Mouse (Mus musculus): ENCODE data around the gene Focad. TPM values are rescaled to one million over a fixed set of nuclear protein-coding genes. Genes with fewer than 3 reads are reported as not detected.

Gene Focad
- polyA plus RNA-seq, 1 experiment, result 6.8 TPM

DNA sequence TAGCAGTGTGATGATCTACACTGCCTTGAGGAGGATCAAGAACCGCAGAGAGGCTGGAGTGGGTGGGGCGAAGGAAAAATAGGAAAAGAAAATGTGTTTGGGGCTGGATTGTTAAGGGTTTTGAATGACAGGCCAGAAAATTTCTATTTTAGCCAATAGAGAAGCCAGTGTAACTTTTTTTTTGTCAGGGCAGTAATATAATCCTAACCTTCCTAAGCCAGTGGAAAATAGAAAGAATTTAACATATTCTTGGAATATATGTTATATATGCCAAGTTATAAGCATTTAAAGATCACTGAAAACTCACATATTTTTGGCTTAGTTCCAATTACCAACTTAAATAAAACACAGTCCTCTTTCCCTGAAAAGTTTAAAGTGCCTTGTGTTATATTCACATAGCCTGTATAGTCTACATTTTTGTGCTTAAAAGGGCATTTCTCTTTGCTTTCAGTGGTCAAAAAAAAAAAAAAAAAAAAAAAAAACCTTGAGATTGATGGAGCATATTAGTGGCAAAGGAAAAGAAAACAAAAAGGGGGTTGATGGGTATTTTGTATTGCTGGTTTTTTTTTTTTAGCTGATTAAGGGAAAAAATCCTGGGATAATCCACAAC is 333.3 kb downstream of the Focad start:
- 92% methylated on average over 2 of the region's 2 CpGs for WGBS
- H3K27ac ChIP-seq (ENCODE audit: insufficient read depth, low read depth, low read length), result no peak overlapping the region
- H3K4me1 ChIP-seq (ENCODE audit: control insufficient read depth, insufficient read depth, low read length), result no peaks in the 10 kb centered on the region
- no peak overlapping the region for H3K4me3 ChIP-seq (ENCODE audit: insufficient read depth, low read depth, low read length)
- no peaks in the 10 kb centered on the region for H3K36me3 ChIP-seq (ENCODE audit: control insufficient read depth, insufficient read depth, low read length)
- no peak for DNase-seq
- no peaks in the 10 kb centered on the region for H3K27me3 ChIP-seq (replicated peaks; ENCODE audit: control insufficient read depth, insufficient read depth, low read length)
- TF ChIP-seq CTCF (conservative IDR thresholded peaks at IDR 0.05; ENCODE audit: insufficient read depth, insufficient read length, low read depth, low read length) (no peak), POLR2A (IDR thresholded peaks at IDR 0.05; ENCODE audit: low read depth, low read length) (no peak)

DNA sequence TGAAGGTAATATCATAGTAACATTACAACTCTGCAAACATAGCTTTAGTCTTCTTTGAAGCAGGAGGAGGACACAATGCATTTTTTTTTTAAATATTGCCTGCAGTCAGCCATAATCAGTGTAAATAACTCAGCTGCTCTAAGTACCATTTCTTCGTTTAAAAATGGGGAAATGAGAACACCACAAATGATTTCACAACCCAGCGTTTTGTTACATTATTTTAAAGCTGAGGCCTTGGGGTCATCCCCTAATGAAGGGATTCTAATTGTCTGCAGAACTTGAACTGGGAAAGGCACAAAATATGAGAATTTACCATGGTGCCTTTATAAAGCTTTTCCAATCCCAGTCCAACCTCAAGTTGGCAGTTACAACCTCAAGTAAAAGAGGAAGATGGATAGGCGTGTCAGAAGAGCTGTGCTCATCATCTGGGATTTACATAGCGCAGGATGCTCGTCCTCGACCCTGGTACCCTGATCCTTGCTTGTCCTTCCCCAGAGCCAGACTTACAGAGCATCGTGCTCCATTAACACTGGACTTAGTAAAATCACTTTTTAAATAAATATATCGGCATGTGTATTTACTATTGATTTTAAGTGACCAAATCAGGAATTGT is 338.1 kb downstream of the Focad start:
- H3K36me3 ChIP-seq (ENCODE audit: control insufficient read depth, insufficient read depth, low read length), result no peaks in the 10 kb centered on the region
- H3K4me1 ChIP-seq (ENCODE audit: control insufficient read depth, insufficient read depth, low read length), result no peaks in the 10 kb centered on the region
- no peak overlapping the region for H3K4me3 ChIP-seq (ENCODE audit: insufficient read depth, low read depth, low read length)
- H3K27ac ChIP-seq (ENCODE audit: insufficient read depth, low read depth, low read length), result no peak overlapping the region
- TF ChIP-seq POLR2A (IDR thresholded peaks at IDR 0.05; ENCODE audit: low read depth, low read length) (no peak), CTCF (conservative IDR thresholded peaks at IDR 0.05; ENCODE audit: insufficient read depth, insufficient read length, low read depth, low read length) (no peak)
- no peak for DNase-seq
- WGBS, result 87% methylated on average over 8 of the region's 8 CpGs
- no peaks in the 10 kb centered on the region for H3K27me3 ChIP-seq (replicated peaks; ENCODE audit: control insufficient read depth, insufficient read depth, low read length)

DNA sequence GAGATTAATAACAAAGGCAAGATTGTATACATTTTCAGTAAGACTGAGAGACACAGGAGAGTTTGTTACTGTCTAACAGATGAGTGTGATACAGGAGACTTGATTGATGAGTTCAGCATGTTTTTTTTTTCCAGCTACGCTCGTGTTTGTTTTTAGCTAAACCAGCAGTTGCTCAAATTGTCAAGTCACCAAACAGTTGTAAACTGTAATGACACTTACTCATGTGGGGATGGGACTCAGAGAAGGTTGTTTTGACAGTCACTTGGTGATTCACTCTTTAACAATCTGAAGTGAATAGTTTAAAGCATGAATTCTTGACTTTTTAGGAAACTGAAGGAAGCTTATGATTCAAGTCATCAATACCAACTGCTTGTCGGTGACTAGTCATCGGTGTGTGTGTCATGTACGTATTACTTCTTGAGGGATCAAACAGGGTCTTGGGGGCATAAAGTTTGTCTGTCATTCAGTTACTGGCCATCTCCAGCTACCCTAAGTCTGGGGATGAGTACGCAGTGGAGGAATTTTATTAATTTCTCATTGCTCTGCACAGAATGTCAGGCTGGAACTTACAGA is 342.2 kb downstream of the Focad start:
- no peak overlapping the region for H3K4me3 ChIP-seq (ENCODE audit: insufficient read depth, low read depth, low read length)
- no peaks in the 10 kb centered on the region for H3K36me3 ChIP-seq (ENCODE audit: control insufficient read depth, insufficient read depth, low read length)
- no peaks in the 10 kb centered on the region for H3K27me3 ChIP-seq (replicated peaks; ENCODE audit: control insufficient read depth, insufficient read depth, low read length)
- no peak for TF ChIP-seq CTCF (conservative IDR thresholded peaks at IDR 0.05; ENCODE audit: insufficient read depth, insufficient read length, low read depth, low read length)
- no peak for TF ChIP-seq POLR2A (IDR thresholded peaks at IDR 0.05; ENCODE audit: low read depth, low read length)
- WGBS, result 82% methylated on average over 6 of the region's 6 CpGs
- no peak overlapping the region for H3K27ac ChIP-seq (ENCODE audit: insufficient read depth, low read depth, low read length)
- DNase-seq, result no peak
- no peaks in the 10 kb centered on the region for H3K4me1 ChIP-seq (ENCODE audit: control insufficient read depth, insufficient read depth, low read length)

DNA sequence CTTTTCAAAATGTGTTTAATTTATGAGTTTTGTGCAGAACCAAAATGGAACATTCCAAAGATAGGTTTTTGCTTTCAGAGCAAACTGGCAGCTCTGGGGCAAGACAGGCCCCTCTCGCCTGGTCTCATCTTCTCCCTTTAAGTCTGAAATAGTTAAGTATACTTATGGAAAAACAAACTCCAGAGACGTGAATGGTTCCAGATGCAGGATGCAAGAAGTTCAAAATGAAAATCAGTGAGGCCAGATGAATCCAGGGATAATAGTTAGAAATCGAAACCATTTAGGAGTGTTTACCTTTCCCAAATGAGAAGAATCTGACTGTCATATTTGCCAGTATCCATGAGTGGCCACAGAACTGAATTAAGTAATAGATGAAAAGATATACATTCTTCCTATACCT is 342.7 kb downstream of the Focad start:
- DNase-seq, result no peak
- no peaks in the 10 kb centered on the region for H3K36me3 ChIP-seq (ENCODE audit: control insufficient read depth, insufficient read depth, low read length)
- no peaks in the 10 kb centered on the region for H3K4me1 ChIP-seq (ENCODE audit: control insufficient read depth, insufficient read depth, low read length)
- no peak overlapping the region for H3K4me3 ChIP-seq (ENCODE audit: insufficient read depth, low read depth, low read length)
- no peaks in the 10 kb centered on the region for H3K27me3 ChIP-seq (replicated peaks; ENCODE audit: control insufficient read depth, insufficient read depth, low read length)
- WGBS, result 81% methylated on average over 3 of the region's 3 CpGs
- TF ChIP-seq CTCF (conservative IDR thresholded peaks at IDR 0.05; ENCODE audit: insufficient read depth, insufficient read length, low read depth, low read length), result no peak
- no peak for TF ChIP-seq POLR2A (IDR thresholded peaks at IDR 0.05; ENCODE audit: low read depth, low read length)
- no peak overlapping the region for H3K27ac ChIP-seq (ENCODE audit: insufficient read depth, low read depth, low read length)

DNA sequence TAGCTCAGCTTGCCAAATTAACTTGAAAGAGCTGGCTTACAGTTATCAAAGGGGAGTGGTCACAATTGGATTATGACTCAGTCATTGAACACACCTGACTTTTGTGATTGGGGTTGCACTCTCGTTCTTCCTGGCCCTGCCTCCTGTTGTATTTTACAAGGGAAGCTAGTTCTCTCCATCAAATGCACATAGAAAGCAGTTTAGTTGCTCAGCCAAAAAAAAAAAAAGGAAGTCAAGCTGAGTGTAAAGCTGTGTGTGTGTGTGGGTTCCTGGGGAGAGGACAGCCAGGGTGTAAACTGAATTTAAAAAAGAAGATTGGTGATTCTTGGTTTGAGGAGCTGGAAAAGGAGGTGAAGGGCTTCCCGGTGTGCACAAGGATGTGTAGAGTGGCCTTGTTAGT is 343.5 kb downstream of the Focad start:
- H3K27ac ChIP-seq (ENCODE audit: insufficient read depth, low read depth, low read length), result peak overlapping the region; percentile 36
- H3K27me3 ChIP-seq (replicated peaks; ENCODE audit: control insufficient read depth, insufficient read depth, low read length), result no peaks in the 10 kb centered on the region
- no peaks in the 10 kb centered on the region for H3K4me1 ChIP-seq (ENCODE audit: control insufficient read depth, insufficient read depth, low read length)
- no peak for DNase-seq
- no peaks in the 10 kb centered on the region for H3K36me3 ChIP-seq (ENCODE audit: control insufficient read depth, insufficient read depth, low read length)
- TF ChIP-seq CTCF (conservative IDR thresholded peaks at IDR 0.05; ENCODE audit: insufficient read depth, insufficient read length, low read depth, low read length) (no peak), POLR2A (IDR thresholded peaks at IDR 0.05; ENCODE audit: low read depth, low read length) (no peak)
- H3K4me3 ChIP-seq (ENCODE audit: insufficient read depth, low read depth, low read length), result peak overlapping the region; percentile 55; the same call in 1 of the 2 replicates
- 60% methylated on average over 2 of the region's 2 CpGs for WGBS

DNA sequence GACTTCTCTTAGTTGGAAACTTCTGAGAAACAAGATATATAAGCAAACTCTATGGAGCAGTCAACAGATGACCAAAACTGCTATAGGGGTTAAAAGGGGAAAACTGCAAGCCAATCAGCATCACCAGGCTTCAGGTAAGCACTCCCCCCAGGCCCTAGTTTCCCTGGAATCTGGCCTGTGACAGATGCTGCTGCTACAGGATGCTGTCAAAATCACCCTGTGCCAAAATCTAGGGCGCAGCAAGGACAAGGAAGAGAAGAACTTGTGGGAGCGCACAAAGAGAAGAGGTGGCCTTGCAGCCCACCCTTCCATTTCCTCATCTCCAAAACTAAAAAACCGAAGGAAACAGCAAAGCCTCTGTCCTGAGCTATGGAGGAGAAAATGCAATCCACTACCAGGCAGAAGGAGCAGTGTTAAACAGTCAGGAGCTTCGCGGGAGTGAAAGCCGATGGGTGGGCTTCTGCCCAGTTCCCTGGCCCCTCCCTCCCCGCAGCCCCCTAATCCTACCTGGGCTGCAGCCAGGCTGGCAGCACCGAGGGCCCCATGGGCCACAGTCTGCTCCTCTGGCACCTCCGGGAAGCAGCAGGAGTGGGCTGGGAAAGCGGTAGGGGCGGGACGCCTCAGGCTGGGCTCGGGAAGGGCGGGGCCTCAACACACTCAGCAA is 344.0 kb downstream of the Focad start, which contains the start of gene Hacd4:
Gene Hacd4, minus strand, starts transcription at position 603 of the 664 bp plus-strand sequence.
- 6% methylated on average over 14 of the region's 14 CpGs for WGBS
- peak within 1 kb of the TSS; percentile 55 for H3K4me3 ChIP-seq (ENCODE audit: insufficient read depth, low read depth, low read length)
- TF ChIP-seq POLR2A (IDR thresholded peaks at IDR 0.05; ENCODE audit: low read depth, low read length) (no peak), CTCF (conservative IDR thresholded peaks at IDR 0.05; ENCODE audit: insufficient read depth, insufficient read length, low read depth, low read length) (no peak)
- DNase-seq, result peak; percentile 84
- H3K27ac ChIP-seq (ENCODE audit: insufficient read depth, low read depth, low read length), result peak within 1 kb of the TSS; percentile 36
- H3K27me3 ChIP-seq (replicated peaks; ENCODE audit: control insufficient read depth, insufficient read depth, low read length), result no peaks in the 10 kb centered on the region
- no peaks in the 10 kb centered on the region for H3K36me3 ChIP-seq (ENCODE audit: control insufficient read depth, insufficient read depth, low read length)
- H3K4me1 ChIP-seq (ENCODE audit: control insufficient read depth, insufficient read depth, low read length), result no peaks in the 10 kb centered on the region

DNA sequence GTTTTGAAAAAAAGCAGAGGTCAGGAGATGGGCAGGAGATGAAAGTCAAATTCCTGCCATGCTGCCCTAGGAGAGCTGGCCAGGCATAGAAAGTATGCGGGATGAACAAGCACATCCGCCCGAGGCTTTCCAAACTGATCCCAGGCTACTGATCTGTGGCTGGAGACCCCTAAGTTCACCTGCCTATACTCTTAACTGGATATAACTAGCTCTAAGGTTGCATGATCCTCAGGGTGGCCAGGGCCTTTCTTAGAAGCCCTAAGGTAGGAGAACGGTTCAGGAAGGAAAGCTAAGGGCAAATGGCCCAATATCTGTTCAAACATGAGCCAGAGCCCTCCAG is 344.5 kb downstream of the Focad start:
- no peak overlapping the region for H3K27ac ChIP-seq (ENCODE audit: insufficient read depth, low read depth, low read length)
- no peaks in the 10 kb centered on the region for H3K4me1 ChIP-seq (ENCODE audit: control insufficient read depth, insufficient read depth, low read length)
- no peaks in the 10 kb centered on the region for H3K27me3 ChIP-seq (replicated peaks; ENCODE audit: control insufficient read depth, insufficient read depth, low read length)
- H3K4me3 ChIP-seq (ENCODE audit: insufficient read depth, low read depth, low read length), result no peak overlapping the region
- no peak for DNase-seq
- no peaks in the 10 kb centered on the region for H3K36me3 ChIP-seq (ENCODE audit: control insufficient read depth, insufficient read depth, low read length)
- WGBS, result 7% methylated on average over 4 of the region's 4 CpGs
- TF ChIP-seq CTCF (conservative IDR thresholded peaks at IDR 0.05; ENCODE audit: insufficient read depth, insufficient read length, low read depth, low read length) (no peak), POLR2A (IDR thresholded peaks at IDR 0.05; ENCODE audit: low read depth, low read length) (no peak)

All from kidney, adult 2 months (tissue).